Mouse (Mus musculus) small intestine, adult 10 weeks (tissue): ENCODE data around the gene Polr1c. TPM values are rescaled to one million over a fixed set of nuclear protein-coding genes. Genes with fewer than 3 reads are reported as not detected.

Experiments used
- polyA plus RNA-seq: library from polyadenylated mRNA; stranded (reverse); fragments of 350-450 nt; fragmentation: Illumina TruSeq; extraction: RNeasy Lipid Tissue Mini Kit (QIAGEN cat#74804); gene quantifications from one replicate; pipeline ENCODE4 v1.2.3, GENCODE M21; 2014; ENCODE audit warnings: low replicate concordance

The Polr1c gene
- 1.6 TPM for polyA plus RNA-seq

DNA sequence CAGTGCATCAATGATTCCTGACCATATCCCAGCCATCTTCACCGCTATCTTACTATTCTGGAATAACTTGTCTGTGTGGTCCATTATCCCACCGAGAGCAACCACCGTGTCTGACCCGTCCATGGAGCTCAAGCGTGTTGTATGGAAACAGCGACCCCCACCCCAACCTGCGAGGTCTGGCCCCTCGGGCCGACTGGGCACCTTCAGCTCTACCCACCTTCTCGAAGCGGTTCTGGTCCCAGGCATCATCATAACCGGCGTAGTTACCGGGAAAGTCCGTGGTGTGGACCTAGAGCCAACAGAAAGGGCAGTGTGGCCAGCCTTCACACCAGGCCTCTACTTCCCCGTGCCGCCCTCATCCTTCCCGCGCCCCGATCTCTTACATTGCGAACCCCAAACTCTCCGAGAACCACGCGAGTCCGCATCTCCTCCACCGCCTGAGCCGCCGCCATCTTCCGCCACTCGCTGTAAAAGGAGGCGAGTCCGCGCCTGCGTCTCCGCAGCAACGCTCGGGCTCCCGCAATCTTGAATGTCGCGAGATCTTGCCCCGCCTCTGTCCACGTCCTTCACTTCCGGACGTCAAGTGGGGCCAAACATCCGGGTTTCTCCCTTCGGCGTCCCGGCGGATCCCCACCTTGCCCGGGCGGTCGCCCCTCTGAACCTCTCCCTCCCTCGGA is at the start of gene Polr1c, which contains the start of gene Yipf3:
Gene Polr1c, minus strand, starts transcription at position 543 of the 677 bp plus-strand sequence.
Gene Yipf3, plus strand, starts transcription at position 569 of the 677 bp plus-strand sequence.

DNA sequence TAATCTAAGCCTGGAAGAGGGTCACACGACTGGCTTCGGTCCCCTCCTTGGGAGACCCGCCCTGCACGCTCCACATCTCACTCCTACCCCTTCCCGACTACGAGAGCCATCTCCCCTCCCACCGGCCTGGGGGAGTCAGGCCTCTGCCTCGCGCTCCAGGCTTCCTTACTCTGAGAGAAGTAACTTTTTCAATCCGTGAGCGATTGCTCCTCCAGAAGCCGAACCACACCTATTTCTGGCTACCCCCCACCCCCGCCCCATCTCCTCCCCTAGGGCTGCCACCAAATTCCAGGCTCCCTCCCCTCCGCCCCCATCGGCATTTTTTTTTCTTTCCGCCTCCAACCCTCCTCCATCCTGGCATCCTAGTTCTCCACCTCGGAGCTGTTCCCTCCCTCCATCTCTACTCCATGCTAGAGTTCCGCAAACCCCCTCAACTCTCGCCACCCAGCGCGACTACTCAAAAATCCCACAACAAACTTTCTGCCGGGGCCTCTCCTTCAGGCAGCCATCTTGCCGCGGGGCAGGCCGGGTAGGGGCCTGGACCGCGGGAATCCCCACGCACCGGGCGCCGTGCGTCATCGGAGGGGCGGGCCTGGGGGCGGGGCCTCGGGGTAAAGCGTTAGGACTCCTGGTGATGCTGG is 34.7 kb upstream of the Polr1c start, which contains the start of gene Tjap1:
Gene Tjap1, minus strand, starts transcription at position 544 of the 641 bp plus-strand sequence.

DNA sequence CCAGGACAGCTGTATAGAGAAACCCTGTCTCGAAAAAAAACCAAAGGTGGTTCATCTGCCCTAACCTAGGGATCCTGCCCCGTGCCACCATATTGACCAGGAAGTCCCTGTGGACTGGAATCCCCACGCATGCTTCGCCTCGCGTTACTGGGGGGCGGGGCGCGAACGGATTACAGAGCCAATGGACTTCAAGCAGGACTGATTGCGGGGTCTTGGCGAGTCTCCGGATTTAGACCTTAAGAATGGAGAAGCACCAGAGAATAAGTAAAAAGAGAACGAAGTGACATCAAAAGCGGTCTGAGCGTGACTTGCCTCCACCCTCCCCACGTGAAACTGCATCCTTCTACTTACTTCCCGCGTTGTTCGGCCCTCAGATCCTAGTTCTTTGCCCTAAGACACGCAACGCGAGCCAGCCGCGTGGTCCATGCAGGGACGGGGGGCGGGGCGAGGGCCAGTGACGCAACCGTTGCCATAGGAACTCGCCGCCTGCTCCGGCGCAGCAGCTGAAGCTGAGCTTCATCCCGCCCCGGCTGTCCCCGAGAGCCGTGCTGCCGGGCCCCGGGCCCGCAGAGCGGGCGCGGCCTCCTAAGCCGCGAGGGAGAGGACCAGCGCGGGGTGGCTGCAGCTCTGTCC is 5.7 kb upstream of the Polr1c start, which contains the start of gene Lrrc73:
Gene Lrrc73, plus strand, starts transcription at position 80 of the 633 bp plus-strand sequence.

GRCm38 (mm10) chr17:46202421-46203071 is 45.3 kb downstream of the Polr1c start, which contains the start of the genes Polh and Xpo5:
Gene Polh (minus strand): TSS chr17:46202645.
Gene Xpo5 (plus strand): TSS chr17:46202782.

Other genes starting within 250 kb of the Polr1c start
- 29.1 TPM for gene Vegfa, start 215.7 kb downstream of the Polr1c start, polyA plus RNA-seq
- gene Mrps18a, start 137.1 kb downstream of the Polr1c start, polyA plus RNA-seq, result 5.6 TPM
- gene Rsph9, start 103.8 kb downstream of the Polr1c start, polyA plus RNA-seq, result not detected
- gene Mad2l1bp, start 94.5 kb downstream of the Polr1c start, polyA plus RNA-seq, result 1.0 TPM
- gene Gtpbp2, start 87.0 kb downstream of the Polr1c start, polyA plus RNA-seq, result 19.8 TPM
- 2.8 TPM for gene Polh, start 45.4 kb downstream of the Polr1c start, polyA plus RNA-seq
- 5.9 TPM for gene Xpo5, start 45.3 kb downstream of the Polr1c start, polyA plus RNA-seq
- gene Yipf3, start within 50 bp of the Polr1c start, polyA plus RNA-seq, result 0.93 TPM
- not detected for gene Lrrc73, start 5.5 kb upstream of the Polr1c start, polyA plus RNA-seq
- gene Tjap1, start 35.0 kb upstream of the Polr1c start, polyA plus RNA-seq, result 0.33 TPM
- not detected for gene Dlk2, start 49.4 kb upstream of the Polr1c start, polyA plus RNA-seq
- 0.67 TPM for gene Abcc10, start 80.3 kb upstream of the Polr1c start, polyA plus RNA-seq
- gene Zfp318, start 135.7 kb upstream of the Polr1c start, polyA plus RNA-seq, result 14.6 TPM
- gene Crip3, start 180.9 kb upstream of the Polr1c start, polyA plus RNA-seq, result not detected
- not detected for gene Slc22a7, start 190.4 kb upstream of the Polr1c start, polyA plus RNA-seq
- gene Ttbk1, start 239.6 kb upstream of the Polr1c start, polyA plus RNA-seq, result not detected
- 2.1 TPM for gene Dnph1, start 248.7 kb upstream of the Polr1c start, polyA plus RNA-seq